Mouse (Mus musculus) stomach, postnatal 0 days (tissue): ENCODE measurements around the gene Actbl2.

Experiments
- CTCF ChIP-seq: IDR thresholded peaks from 2 replicates; pipeline ENCODE4 v1.5.1; 2016; ENCODE audit warnings: antibody characterized with exemption, low read depth, mild to moderate bottlenecking, moderate library complexity
- EP300 ChIP-seq: optimal IDR thresholded peaks from 2 replicates; pipeline ENCODE3; 2016; ENCODE audit warnings: antibody characterized with exemption

- TF ChIP-seq EP300 (no peak), CTCF (no peak)
Observed at GRCm38 (mm10) chr13:111294965-111295494, 40.2 kb downstream of the Actbl2 start.
